Mouse (Mus musculus) midbrain, embryonic 15.5 days (tissue): ENCODE data around the gene Mgmt. TPM values are rescaled to one million over a fixed set of nuclear protein-coding genes. Genes with fewer than 3 reads are reported as not detected.

Source experiments
- ATAC-seq: fragments of 200-750 bp; cut with Nextera tagmentation; replicated peaks from 2 replicates; pipeline ENCODE4 v1.8.0; 2017; ENCODE audit warnings: moderate TSS enrichment
- H3K27ac ChIP-seq: fragments of 300-500 bp; sonication (generic); 2 replicates; pipeline ENCODE4 v1.5.1; 2015; ENCODE audit warnings: mild to moderate bottlenecking, inconsistent platforms
- H3K27me3 ChIP-seq: fragments of 300-500 bp; sonication (generic); replicated peaks from 2 replicates; pipeline ENCODE4 v1.6.1; 2015; ENCODE audit warnings: inconsistent platforms
- H3K36me3 ChIP-seq: fragments of 300-500 bp; sonication (generic); replicated peaks from 2 replicates; pipeline ENCODE4 v1.6.1; 2015; ENCODE audit warnings: inconsistent platforms
- H3K4me1 ChIP-seq: fragments of 300-500 bp; sonication (generic); 2 replicates; pipeline ENCODE4 v1.6.1; 2015; ENCODE audit warnings: inconsistent platforms
- H3K4me2 ChIP-seq: fragments of 300-500 bp; sonication (generic); 2 replicates; pipeline ENCODE4 v1.6.1; 2015; ENCODE audit warnings: inconsistent platforms, mild to moderate bottlenecking, moderate library complexity
- H3K4me3 ChIP-seq: fragments of 300-500 bp; sonication (generic); 2 replicates; pipeline ENCODE4 v1.5.1; 2015; ENCODE audit warnings: mild to moderate bottlenecking, inconsistent platforms
- H3K9ac ChIP-seq: fragments of 300-500 bp; sonication (generic); 2 replicates; pipeline ENCODE4 v1.6.1; 2015; ENCODE audit warnings: mild to moderate bottlenecking, inconsistent platforms
- H3K9me3 ChIP-seq: fragments of 300-500 bp; sonication (generic); 2 replicates; pipeline ENCODE4 v1.6.1; 2016; ENCODE audit warnings: inconsistent platforms
- WGBS: fragments of 180-500 bp; shearing (Covaris S2); methylation state at CpG from one replicate; pipeline ENCODE4 v1.1.7; 2015; ENCODE audit warnings: mixed read lengths; 5-methylcytosine and 5-hydroxymethylcytosine counted together
- polyA plus RNA-seq: library from polyadenylated mRNA; unstranded; fragments of >200 nt; fragmentation: Nextera tagmentation; extraction: Ambion mirVana; gene quantifications from 2 replicates; pipeline ENCODE4 v1.2.1, GENCODE M21; 2015

Gene Mgmt
- polyA plus RNA-seq, 1 experiment from 2014 or later, result 1.5 TPM

DNA sequence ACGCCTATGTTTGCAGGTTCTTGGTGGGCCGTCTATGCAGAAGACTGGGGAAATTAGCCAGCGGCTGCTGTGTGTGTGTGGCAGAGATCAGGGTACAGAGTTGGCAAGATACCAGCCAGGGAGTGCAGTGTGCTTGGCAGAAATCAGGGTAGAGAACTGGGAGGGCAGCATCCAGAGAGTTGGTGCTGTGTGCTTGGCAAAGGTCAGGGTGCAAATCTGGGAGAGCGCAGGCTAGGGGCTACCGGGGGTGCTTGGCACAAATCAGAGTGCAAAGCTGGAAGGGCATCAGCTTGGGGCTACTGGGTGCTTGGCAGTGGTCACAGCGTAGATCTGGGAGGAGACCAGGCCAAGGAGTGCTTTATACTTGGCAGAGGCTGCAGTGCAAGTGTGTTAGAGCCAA is 175.4 kb downstream of the Mgmt start:
- Histone ChIP-seq H3K27me3 (0 out of 2 replicates have a peak, but pooled peaks cover 2% of the 10 kb centered on the region), H3K4me3 (no peak overlapping the region), H3K4me2 (no peak overlapping the region), H3K4me1 (peaks cover 1% of the 10 kb centered on the region), H3K9me3 (no peaks in the 10 kb centered on the region), H3K9ac (no peak overlapping the region), H3K27ac (no peak overlapping the region), H3K36me3 (no peaks in the 10 kb centered on the region)
- 89% methylated on average over 6 of the region's 6 CpGs for WGBS
- ATAC-seq, result no peak

DNA sequence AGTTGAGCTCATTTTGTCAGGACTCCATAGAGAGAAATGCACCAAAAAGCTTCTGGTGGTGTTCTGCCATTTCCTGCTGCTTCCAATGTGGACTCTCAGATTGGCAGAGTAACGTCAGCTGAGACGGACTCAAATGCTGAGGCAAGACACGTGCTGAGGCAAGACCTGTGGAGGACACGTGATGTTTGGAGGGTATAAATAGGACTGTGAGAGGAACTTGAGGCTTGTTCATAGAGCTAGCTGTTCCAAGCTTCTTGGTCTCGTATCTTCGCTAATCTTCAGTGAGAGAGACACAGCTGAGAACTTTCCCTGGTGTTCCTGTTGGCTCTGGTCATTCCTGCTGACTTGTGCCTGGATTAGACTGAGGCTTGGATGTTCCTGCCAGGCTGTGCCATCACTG is 176.9 kb downstream of the Mgmt start:
- WGBS, result 90% methylated on average over 6 of the region's 6 CpGs
- H3K36me3 ChIP-seq, result no peaks in the 10 kb centered on the region
- no peak overlapping the region for H3K4me2 ChIP-seq
- H3K27ac ChIP-seq, result no peak overlapping the region
- no peak overlapping the region for H3K4me3 ChIP-seq
- H3K9ac ChIP-seq, result no peak overlapping the region
- no peak for ATAC-seq
- no peaks in the 10 kb centered on the region for H3K9me3 ChIP-seq
- H3K27me3 ChIP-seq, result 0 out of 2 replicates have a peak, but pooled peaks cover 2% of the 10 kb centered on the region
- H3K4me1 ChIP-seq, result no peaks in the 10 kb centered on the region; the same call in 1 of the 2 replicates

DNA sequence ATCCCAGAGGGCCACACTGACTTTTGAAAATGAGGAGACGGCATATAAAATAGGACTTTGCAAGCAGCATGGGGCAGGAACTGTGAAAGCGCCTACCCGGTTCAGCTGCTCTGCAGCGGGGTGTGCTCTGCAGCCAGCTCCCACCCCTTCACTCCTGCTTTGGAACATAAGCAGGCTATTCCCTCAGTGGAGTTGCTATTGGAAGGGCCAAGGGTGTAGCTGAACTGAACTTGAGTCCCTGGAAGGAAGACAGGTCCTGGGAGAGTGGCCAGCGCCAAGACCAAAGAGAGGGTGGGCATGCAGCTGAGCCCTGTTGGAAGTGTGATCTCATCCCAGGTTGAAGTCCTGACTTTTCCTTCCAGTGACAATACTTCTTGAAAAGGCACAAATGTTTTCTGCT is 179.5 kb downstream of the Mgmt start:
- ATAC-seq, result no peak
- H3K36me3 ChIP-seq, result no peaks in the 10 kb centered on the region
- H3K27ac ChIP-seq, result no peak overlapping the region
- H3K9me3 ChIP-seq, result no peaks in the 10 kb centered on the region
- 0 out of 2 replicates have a peak, but pooled peaks cover 2% of the 10 kb centered on the region for H3K27me3 ChIP-seq
- no peak overlapping the region for H3K9ac ChIP-seq
- 70% methylated on average over 5 of the region's 5 CpGs for WGBS
- no peak overlapping the region for H3K4me2 ChIP-seq
- H3K4me1 ChIP-seq, result no peaks in the 10 kb centered on the region; the same call in 1 of the 2 replicates
- no peak overlapping the region for H3K4me3 ChIP-seq

DNA sequence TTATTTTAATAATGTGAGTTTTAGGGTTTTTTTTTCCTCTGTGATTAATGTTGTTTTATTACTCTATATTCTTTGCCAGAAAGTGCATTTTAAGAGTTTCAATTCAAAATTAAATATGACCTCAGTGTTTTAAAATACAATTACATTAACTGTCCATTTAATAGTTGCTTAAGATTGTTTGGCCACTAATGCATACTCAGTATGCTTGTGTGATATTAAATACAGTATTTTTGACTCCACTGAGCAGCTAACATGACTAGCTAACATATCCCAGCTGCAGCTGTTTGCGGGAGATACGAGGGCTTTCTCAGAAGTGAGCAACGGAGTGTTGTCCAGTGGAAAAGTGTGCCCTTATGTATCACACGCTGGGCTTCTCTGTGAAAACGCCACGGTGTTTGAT is 179.9 kb downstream of the Mgmt start:
- Histone ChIP-seq H3K4me3 (no peak overlapping the region), H3K4me2 (no peak overlapping the region), H3K36me3 (no peaks in the 10 kb centered on the region), H3K27me3 (0 out of 2 replicates have a peak, but pooled peaks cover 2% of the 10 kb centered on the region), H3K4me1 (no peaks in the 10 kb centered on the region; the same call in 1 of the 2 replicates), H3K9ac (no peak overlapping the region), H3K9me3 (no peaks in the 10 kb centered on the region), H3K27ac (no peak overlapping the region)
- 80% methylated on average over 6 of the region's 6 CpGs for WGBS
- no peak for ATAC-seq

DNA sequence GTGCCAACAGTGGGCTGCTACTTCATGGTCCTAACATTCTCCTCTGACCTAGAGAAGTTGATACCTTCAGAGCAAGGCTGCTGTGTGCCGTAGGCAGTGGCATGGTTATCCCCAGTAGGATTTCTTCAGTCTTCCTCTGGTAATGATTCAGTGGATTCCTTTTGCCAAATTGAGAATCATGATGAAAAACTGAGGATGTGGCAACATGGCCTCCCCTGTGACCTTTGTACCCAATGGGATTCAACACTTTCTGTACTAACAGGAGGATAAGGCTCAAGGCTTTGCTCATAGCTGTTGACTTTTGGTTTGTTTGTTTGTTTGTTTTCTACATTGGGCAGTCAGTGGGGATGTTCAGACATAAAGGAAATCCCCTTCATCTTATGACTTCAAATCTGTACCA is 180.9 kb downstream of the Mgmt start:
- WGBS, result 92% methylated on average over 1 of the region's 1 CpGs
- no peaks in the 10 kb centered on the region for H3K36me3 ChIP-seq
- ATAC-seq, result no peak

DNA sequence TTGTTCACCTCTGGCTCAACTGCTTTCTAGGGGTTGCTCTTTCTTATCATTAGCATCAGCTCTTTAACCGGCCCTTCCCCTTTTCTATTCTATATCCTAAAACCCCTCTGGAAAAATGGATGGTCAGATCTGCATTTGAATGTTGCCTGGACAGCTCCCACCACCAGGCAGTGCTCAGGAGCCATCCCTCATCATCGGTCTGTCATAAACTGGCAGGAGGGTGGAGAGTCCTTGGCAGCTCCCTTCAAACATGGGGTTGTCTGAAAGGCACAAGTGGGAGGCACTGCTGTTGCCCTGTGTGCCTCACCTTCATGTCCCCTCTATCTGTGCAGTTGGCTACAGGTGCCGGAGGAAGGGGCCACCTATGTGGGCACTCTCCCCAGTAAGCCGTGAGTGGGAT is 185.8 kb downstream of the Mgmt start:
- Histone ChIP-seq H3K4me1 (no peaks in the 10 kb centered on the region; the same call in 1 of the 2 replicates), H3K4me3 (no peak overlapping the region), H3K4me2 (no peak overlapping the region), H3K27ac (no peak overlapping the region), H3K36me3 (no peaks in the 10 kb centered on the region), H3K9me3 (no peaks in the 10 kb centered on the region), H3K27me3 (no peaks in the 10 kb centered on the region), H3K9ac (no peak overlapping the region)
- no peak for ATAC-seq
- WGBS, result 89% methylated on average over 4 of the region's 4 CpGs

More for the DNA sequence above, 180.9 kb downstream of the Mgmt start:
- no peak overlapping the region for H3K27ac ChIP-seq
- H3K4me2 ChIP-seq, result no peak overlapping the region
- no peaks in the 10 kb centered on the region for H3K27me3 ChIP-seq
- H3K9me3 ChIP-seq, result no peaks in the 10 kb centered on the region
- no peaks in the 10 kb centered on the region; the same call in 1 of the 2 replicates for H3K4me1 ChIP-seq
- no peak overlapping the region for H3K9ac ChIP-seq
- no peak overlapping the region for H3K4me3 ChIP-seq

GRCm38 (mm10) chr7:137082171-137082570 is 187.8 kb downstream of the Mgmt start:
- Histone ChIP-seq H3K4me1 (peaks cover 11% of the 10 kb centered on the region), H3K36me3 (no peaks in the 10 kb centered on the region), H3K4me2 (no peak overlapping the region), H3K27me3 (no peaks in the 10 kb centered on the region), H3K27ac (no peak overlapping the region), H3K9ac (no peak overlapping the region), H3K4me3 (no peak overlapping the region), H3K9me3 (no peaks in the 10 kb centered on the region)
- 84% methylated on average over 6 of the region's 6 CpGs for WGBS
- no peak for ATAC-seq

DNA sequence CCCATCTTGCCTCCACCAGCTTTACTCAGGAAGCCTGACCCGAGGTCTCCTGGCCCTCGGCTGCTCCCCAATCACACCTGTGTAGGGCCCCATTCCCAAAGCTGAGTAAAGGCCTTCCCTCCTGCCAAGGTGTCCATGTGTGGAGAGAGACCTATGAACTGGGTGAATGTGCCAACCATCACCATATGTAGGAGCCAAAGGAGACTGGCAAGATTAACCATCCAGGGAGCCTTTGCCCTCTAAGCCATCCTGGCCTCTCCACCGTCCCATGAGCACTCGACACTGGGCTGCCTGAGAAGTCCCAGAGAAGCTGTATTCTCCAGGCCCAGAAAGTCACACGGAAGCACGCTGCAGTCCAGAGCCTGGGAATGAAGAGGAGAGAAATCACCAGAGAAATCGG is 190.2 kb downstream of the Mgmt start:
- ATAC-seq, result no peak
- Histone ChIP-seq H3K9me3 (no peaks in the 10 kb centered on the region), H3K36me3 (no peaks in the 10 kb centered on the region), H3K4me3 (no peak overlapping the region), H3K4me1 (peaks cover 11% of the 10 kb centered on the region), H3K27me3 (no peaks in the 10 kb centered on the region), H3K27ac (no peak overlapping the region), H3K9ac (no peak overlapping the region), H3K4me2 (no peak overlapping the region)
- WGBS, result 97% methylated on average over 7 of the region's 7 CpGs

DNA sequence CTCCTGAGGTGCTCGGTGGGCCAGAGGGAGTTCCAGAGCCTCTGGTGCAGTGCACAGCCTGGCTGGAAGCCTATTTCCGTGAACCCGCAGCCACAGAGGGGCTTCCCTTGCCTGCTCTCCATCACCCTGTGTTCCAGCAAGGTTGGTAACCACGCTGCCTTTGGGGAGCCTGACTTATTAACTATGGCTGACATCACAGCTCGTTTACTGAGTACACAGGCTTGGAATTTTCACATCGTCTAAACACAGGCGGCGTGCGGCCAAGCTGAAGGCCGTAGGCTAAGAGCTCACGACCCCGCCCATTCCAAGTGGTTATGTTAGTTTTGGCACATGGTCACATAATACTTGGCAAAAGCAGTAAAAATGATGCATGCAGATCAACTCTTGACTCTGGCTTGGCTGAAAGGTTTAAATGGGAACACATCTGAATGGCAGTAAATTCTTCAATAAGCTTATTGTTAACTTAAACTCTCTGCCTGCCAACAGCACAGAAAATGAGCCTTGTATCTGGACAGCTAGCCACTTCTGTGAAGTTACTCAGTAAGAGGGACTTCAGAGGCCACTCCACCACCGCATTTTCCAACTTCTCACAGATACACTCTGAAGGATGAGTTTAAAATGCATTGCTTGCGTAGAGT is 191.7 kb downstream of the Mgmt start:
- peaks cover 13% of the 10 kb centered on the region for H3K4me1 ChIP-seq
- peak overlapping the region; percentile 39 for H3K27ac ChIP-seq
- no peak overlapping the region for H3K4me2 ChIP-seq
- no peak overlapping the region for H3K4me3 ChIP-seq
- H3K9me3 ChIP-seq, result no peaks in the 10 kb centered on the region
- no peaks in the 10 kb centered on the region for H3K36me3 ChIP-seq
- ATAC-seq, result no peak
- no peak overlapping the region for H3K9ac ChIP-seq
- 39% methylated on average over 14 of the region's 14 CpGs for WGBS
- H3K27me3 ChIP-seq, result no peaks in the 10 kb centered on the region

GRCm38 (mm10) chr7:137087136-137087535 is 192.7 kb downstream of the Mgmt start:
- no peaks in the 10 kb centered on the region for H3K27me3 ChIP-seq
- WGBS, result 81% methylated on average over 6 of the region's 6 CpGs
- peaks cover 24% of the 10 kb centered on the region for H3K4me1 ChIP-seq
- H3K4me2 ChIP-seq, result no peak overlapping the region
- H3K4me3 ChIP-seq, result no peak overlapping the region
- H3K9ac ChIP-seq, result no peak overlapping the region
- ATAC-seq, result no peak
- no peaks in the 10 kb centered on the region for H3K9me3 ChIP-seq
- H3K27ac ChIP-seq, result no peak overlapping the region
- H3K36me3 ChIP-seq, result no peaks in the 10 kb centered on the region

DNA sequence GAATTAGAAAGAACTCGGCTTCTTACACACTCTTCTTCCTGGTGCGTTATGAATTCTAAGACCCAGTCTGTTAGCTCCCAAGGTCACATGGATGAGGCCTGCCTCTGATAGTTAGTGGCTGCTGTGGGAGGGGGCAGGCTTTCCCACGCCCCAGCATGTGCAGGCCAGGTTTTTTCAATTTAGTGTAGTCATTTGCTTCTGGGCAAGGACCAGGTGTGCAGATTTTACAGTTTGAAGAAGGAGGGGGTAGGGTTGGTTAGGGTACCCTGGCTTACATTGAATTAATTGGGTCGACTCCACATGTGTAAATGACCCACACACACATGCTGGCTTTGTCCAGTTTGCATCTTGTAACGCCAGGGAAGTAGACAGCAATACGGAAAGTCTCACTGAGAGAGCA is 193.7 kb downstream of the Mgmt start:
- no peak overlapping the region for H3K27ac ChIP-seq
- no peak overlapping the region for H3K4me2 ChIP-seq
- 93% methylated on average over 6 of the region's 6 CpGs for WGBS
- H3K4me1 ChIP-seq, result peaks cover 26% of the 10 kb centered on the region
- no peaks in the 10 kb centered on the region for H3K36me3 ChIP-seq
- ATAC-seq, result no peak
- no peaks in the 10 kb centered on the region for H3K9me3 ChIP-seq
- H3K27me3 ChIP-seq, result no peaks in the 10 kb centered on the region
- H3K9ac ChIP-seq, result no peak overlapping the region
- H3K4me3 ChIP-seq, result no peak overlapping the region

DNA sequence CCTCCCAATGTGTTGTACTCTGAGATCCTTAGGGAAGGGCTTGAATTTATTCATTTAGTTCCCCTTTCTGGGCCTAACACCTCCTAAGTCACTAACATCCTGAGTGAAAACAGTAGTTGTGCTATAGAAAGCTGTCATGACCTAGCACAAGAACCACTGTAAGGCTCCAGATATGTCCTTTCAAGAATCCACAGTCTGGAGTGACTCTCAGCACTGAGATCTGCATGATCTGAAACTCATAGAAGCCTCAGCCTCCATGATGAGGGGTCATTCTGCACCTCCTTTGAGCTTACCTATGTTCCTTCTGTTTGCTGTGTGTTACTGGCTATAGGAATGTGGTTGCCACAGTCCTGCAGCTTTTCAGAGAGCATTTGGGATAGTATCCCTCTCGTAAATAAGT is 200.1 kb downstream of the Mgmt start:
- no peaks in the 10 kb centered on the region for H3K9me3 ChIP-seq
- no peak overlapping the region for H3K4me3 ChIP-seq
- ATAC-seq, result no peak
- no peak overlapping the region for H3K27ac ChIP-seq
- H3K9ac ChIP-seq, result no peak overlapping the region
- 80% methylated on average over 1 of the region's 1 CpGs for WGBS
- no peaks in the 10 kb centered on the region for H3K27me3 ChIP-seq
- peaks cover 16% of the 10 kb centered on the region for H3K4me1 ChIP-seq
- H3K36me3 ChIP-seq, result no peaks in the 10 kb centered on the region
- no peak overlapping the region for H3K4me2 ChIP-seq

GRCm38 (mm10) chr7:137095702-137096101 is 201.3 kb downstream of the Mgmt start:
- ATAC-seq, result no peak
- Histone ChIP-seq H3K9me3 (no peaks in the 10 kb centered on the region), H3K4me2 (no peak overlapping the region), H3K9ac (no peak overlapping the region), H3K4me1 (peaks cover 16% of the 10 kb centered on the region), H3K4me3 (no peak overlapping the region), H3K27ac (no peak overlapping the region), H3K27me3 (no peaks in the 10 kb centered on the region), H3K36me3 (no peaks in the 10 kb centered on the region)
- WGBS, result 90% methylated on average over 1 of the region's 1 CpGs
